Mouse (Mus musculus): ENCODE data around the gene Il15ra. TPM values are rescaled to one million over a fixed set of nuclear protein-coding genes. Genes with fewer than 3 reads are reported as not detected.

The Il15ra gene
- 1.2 and 1.6 TPM in 2 replicates for polyA plus RNA-seq (2012; rRNA removed)

GRCm38 (mm10) chr2:11705201-11706025, at the start of gene Il15ra:
TSS of gene Il15ra (plus strand) at chr2:11705290.

GRCm38 (mm10) chr2:11777091-11778068, 72.3 kb downstream of the Il15ra start, which contains the start of the genes Fbh1 and Ankrd16:
TSS of gene Fbh1 (minus strand) at chr2:11777582.
TSS of gene Ankrd16 (plus strand) at chr2:11777876.

Other genes with a start within 250 kb of the Il15ra start
- gene Pfkfb3, start 151.2 kb upstream of the Il15ra start, polyA plus RNA-seq (2012; rRNA removed), result 51.4 and 58.6 TPM in 2 replicates
- gene Rbm17, start 101.1 kb upstream of the Il15ra start, polyA plus RNA-seq (2012; rRNA removed), result 144 and 153 TPM in 2 replicates
- gene Gm17490, start 79.0 kb upstream of the Il15ra start, polyA plus RNA-seq (2012; rRNA removed), result not detected in 2 replicates
- gene Il2ra, start 62.5 kb upstream of the Il15ra start, polyA plus RNA-seq (2012; rRNA removed), result 0.07 TPM in 1 of 2 replicates, not detected in the other
- gene Fbh1, start 72.3 kb downstream of the Il15ra start, polyA plus RNA-seq (2012; rRNA removed), result 90.4 and 96.9 TPM in 2 replicates
- 135 TPM in 2 replicates for gene Ankrd16, start 72.6 kb downstream of the Il15ra start, polyA plus RNA-seq (2012; rRNA removed)

Data from central nervous system, embryonic 18 days (tissue).